Mouse (Mus musculus) lung, embryonic 14.5 days (tissue): ENCODE data around the gene Uqcc1. TPM values are rescaled to one million over a fixed set of nuclear protein-coding genes. Genes with fewer than 3 reads are reported as not detected.
"Not testable (repeated sequence)": the region's sequence is repeated elsewhere in the genome, so short reads cannot be mapped to it uniquely, and the experiment has no call there.

Source experiments
- ATAC-seq: fragments of 200-750 bp; cut with Nextera tagmentation; 2 replicates; pipeline ENCODE4 v1.8.0; 2017; ENCODE audit warnings: mild to moderate bottlenecking, moderate TSS enrichment, moderate library complexity; ENCODE audit not compliant: insufficient read depth
- DNase-seq: peaks from one replicate; pipeline ENCODE4 v3.0.0-alpha.2; 2015
- H3K27ac ChIP-seq: fragments of 300-500 bp; sonication (generic); 2 replicates; pipeline ENCODE4 v1.5.1; 2014; ENCODE audit warnings: low read depth, mild to moderate bottlenecking, moderate library complexity
- H3K27me3 ChIP-seq: fragments of 300-500 bp; sonication (generic); 2 replicates; pipeline ENCODE4 v1.6.1; 2014; ENCODE audit warnings: low read length, control low read depth; ENCODE audit not compliant: insufficient read depth
- H3K36me3 ChIP-seq: fragments of 300-500 bp; sonication (generic); 2 replicates; pipeline ENCODE4 v1.6.1; 2014; ENCODE audit warnings: control low read depth; ENCODE audit not compliant: insufficient read depth
- H3K4me1 ChIP-seq: fragments of 300-500 bp; sonication (generic); 2 replicates; pipeline ENCODE4 v1.6.1; 2014; ENCODE audit warnings: antibody characterized with exemption, control low read depth; ENCODE audit not compliant: insufficient read depth
- H3K4me2 ChIP-seq: fragments of 300-500 bp; sonication (generic); 2 replicates; pipeline ENCODE4 v1.6.1; 2014; ENCODE audit warnings: mild to moderate bottlenecking
- H3K4me3 ChIP-seq: fragments of 300-500 bp; sonication (generic); 2 replicates; pipeline ENCODE4 v1.5.1; 2014; ENCODE audit warnings: low read depth, low read length
- H3K9ac ChIP-seq: fragments of 300-500 bp; sonication (generic); 2 replicates; pipeline ENCODE4 v1.6.1; 2014
- H3K9me3 ChIP-seq: fragments of 300-500 bp; sonication (generic); 2 replicates; pipeline ENCODE4 v1.6.1; 2016; ENCODE audit warnings: low read depth, low read length, control low read depth
- CTCF ChIP-seq: IDR thresholded peaks from 2 replicates; pipeline ENCODE4 v1.5.1; 2016; ENCODE audit warnings: antibody characterized with exemption, low read depth
- WGBS: fragments of 180-500 bp; shearing (Covaris S2); extraction: QIAGEN DNeasy Blood & Tissue Kit; methylation state at CpG from one replicate; pipeline ENCODE4 v1.1.7; 2014; 5-methylcytosine and 5-hydroxymethylcytosine counted together
- polyA plus RNA-seq: library from polyadenylated mRNA; unstranded; fragments of >200 nt; fragmentation: Nextera tagmentation; extraction: Ambion mirVana; gene quantifications from 2 replicates; pipeline ENCODE4 v1.2.1, GENCODE M21; 2014

Gene Uqcc1
- polyA plus RNA-seq, 1 experiment from 2014 or later: 52.0 TPM

- WGBS: 71% methylated on average over 7 of the region's 7 CpGs
- H3K4me3 ChIP-seq: peak overlapping the region; percentile 72
These were observed 1.3 kb downstream of the Uqcc1 start for GRCm38 (mm10) chr2:155928711-155929345.

GRCm38 (mm10) chr2:155925213-155925612 is 4.9 kb downstream of the Uqcc1 start:
- not testable (repeated sequence) for H3K9me3 ChIP-seq, DNase-seq, H3K27ac ChIP-seq, H3K27me3 ChIP-seq, ATAC-seq, H3K9ac ChIP-seq, H3K4me1 ChIP-seq, H3K4me2 ChIP-seq, H3K4me3 ChIP-seq
- H3K36me3 ChIP-seq: peaks cover 13% of the 10 kb centered on the region; the same call in 1 of the 2 replicates
- 90% methylated on average over 6 of the region's 6 CpGs for WGBS

More at GRCm38 (mm10) chr2:155928711-155929345, 1.3 kb downstream of the Uqcc1 start:
- Histone ChIP-seq H3K9me3 (no peaks in the 10 kb centered on the region), H3K9ac (peak overlapping the region; percentile 65; the same call in 1 of the 2 replicates), H3K36me3 (peaks cover 6% of the 10 kb centered on the region; the same call in 1 of the 2 replicates), H3K27me3 (no peaks in the 10 kb centered on the region), H3K27ac (no peak overlapping the region), H3K4me2 (peak overlapping the region; percentile 82), H3K4me1 (peaks cover 5% of the 10 kb centered on the region; the same call in 1 of the 2 replicates)
- TF ChIP-seq CTCF: no peak
- ATAC-seq (no peak), DNase-seq (peak; percentile 13)

- H3K4me2 ChIP-seq: no peak overlapping the region
- H3K4me3 ChIP-seq: no peak overlapping the region
- peaks cover 25% of the 10 kb centered on the region; the same call in 1 of the 2 replicates for H3K36me3 ChIP-seq
- no peaks in the 10 kb centered on the region for H3K27me3 ChIP-seq
- ATAC-seq: no peak
- H3K9ac ChIP-seq: no peak overlapping the region
- WGBS: 90% methylated on average over 7 of the region's 7 CpGs
- DNase-seq: no peak
- no peak overlapping the region for H3K27ac ChIP-seq
- no peaks in the 10 kb centered on the region for H3K9me3 ChIP-seq
- no peak for TF ChIP-seq CTCF
- no peaks in the 10 kb centered on the region for H3K4me1 ChIP-seq
These were observed 7.0 kb downstream of the Uqcc1 start for GRCm38 (mm10) chr2:155923143-155923542.

- DNase-seq (no peak), ATAC-seq (no peak)
- Histone ChIP-seq H3K27me3 (no peaks in the 10 kb centered on the region), H3K9ac (no peak overlapping the region), H3K4me3 (no peak overlapping the region), H3K4me2 (no peak overlapping the region), H3K36me3 (peaks cover 44% of the 10 kb centered on the region), H3K27ac (no peak overlapping the region), H3K4me1 (no peaks in the 10 kb centered on the region), H3K9me3 (no peaks in the 10 kb centered on the region)
- no peak for TF ChIP-seq CTCF
- WGBS: 91% methylated on average over 6 of the region's 6 CpGs
These were observed 15.4 kb downstream of the Uqcc1 start for GRCm38 (mm10) chr2:155914684-155915083.

- Histone ChIP-seq H3K27me3 (no peaks in the 10 kb centered on the region), H3K27ac (no peak overlapping the region), H3K36me3 (peaks cover 35% of the 10 kb centered on the region; the same call in 1 of the 2 replicates), H3K9me3 (no peaks in the 10 kb centered on the region), H3K4me2 (no peak overlapping the region), H3K4me1 (no peaks in the 10 kb centered on the region), H3K4me3 (no peak overlapping the region), H3K9ac (no peak overlapping the region)
- ATAC-seq (no peak), DNase-seq (no peak)
- 89% methylated on average over 6 of the region's 6 CpGs for WGBS
- TF ChIP-seq CTCF: no peak
These were observed 26.5 kb downstream of the Uqcc1 start for GRCm38 (mm10) chr2:155903632-155904008.

GRCm38 (mm10) chr2:155902989-155903631 is 27.0 kb downstream of the Uqcc1 start:
- Histone ChIP-seq H3K27me3 (no peaks in the 10 kb centered on the region), H3K4me2 (no peak overlapping the region), H3K4me3 (no peak overlapping the region), H3K27ac (no peak overlapping the region), H3K36me3 (peaks cover 37% of the 10 kb centered on the region; the same call in 1 of the 2 replicates), H3K9me3 (no peaks in the 10 kb centered on the region), H3K9ac (no peak overlapping the region), H3K4me1 (no peaks in the 10 kb centered on the region)
- no peak for ATAC-seq
- no peak for DNase-seq
- TF ChIP-seq CTCF: no peak
- 83% methylated on average over 16 of the region's 16 CpGs for WGBS

- no peak for TF ChIP-seq CTCF
- Histone ChIP-seq H3K4me2 (no peak overlapping the region), H3K27me3 (no peaks in the 10 kb centered on the region), H3K9me3 (no peaks in the 10 kb centered on the region), H3K36me3 (peaks cover 35% of the 10 kb centered on the region; the same call in 1 of the 2 replicates), H3K4me1 (no peaks in the 10 kb centered on the region; the same call in 1 of the 2 replicates), H3K9ac (no peak overlapping the region), H3K4me3 (no peak overlapping the region), H3K27ac (no peak overlapping the region)
- ATAC-seq (no peak), DNase-seq (no peak)
- WGBS: 68% methylated on average over 16 of the region's 16 CpGs
These were observed 34.9 kb downstream of the Uqcc1 start for GRCm38 (mm10) chr2:155895046-155895735.
